Mouse (Mus musculus): ENCODE results near the gene Vmn1r47.
"Not testable (repeated sequence)": the region's sequence is repeated elsewhere in the genome, so short reads cannot be mapped to it uniquely, and the experiment has no call there.

The Vmn1r47 gene

GRCm38 (mm10) chr6:90015847-90016246, at the start of gene Vmn1r47:
Gene Vmn1r47 (plus strand): TSS chr6:90016147.
- DNase-seq (ENCODE audit: low spot score in 2 of 2), result not testable (repeated sequence)

- DNase-seq (ENCODE audit: low spot score in 2 of 2), result no peak
Observed at GRCm38 (mm10) chr6:89966341-89966740, 49.6 kb upstream of the Vmn1r47 start.

DNA sequence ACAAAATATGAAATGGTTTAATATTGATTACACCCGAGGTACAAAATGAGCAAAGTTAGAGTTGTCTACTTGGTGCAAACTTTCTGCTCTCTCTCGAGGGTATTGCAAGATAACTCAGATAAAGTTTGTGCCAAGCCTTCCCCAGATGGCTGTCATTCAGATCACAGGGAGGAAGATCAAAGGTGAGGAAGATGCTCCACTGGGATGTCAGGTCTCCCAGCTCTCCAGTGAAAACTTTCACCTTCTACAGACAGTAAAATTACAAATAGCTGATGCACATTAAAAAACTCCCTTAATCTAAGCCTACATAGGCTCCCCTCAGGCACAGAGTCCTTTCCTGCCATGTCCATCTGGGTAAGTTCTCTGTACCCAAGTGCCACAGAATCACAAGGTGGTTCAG, 46.9 kb upstream of the Vmn1r47 start, which contains the start of gene Vmn1r46:
Vmn1r46 (plus strand) TSS at position 301 of the 400 bp plus-strand sequence.
- no peak for DNase-seq (ENCODE audit: low spot score in 2 of 2)

GRCm38 (mm10) chr6:89985989-89986388, 30.0 kb upstream of the Vmn1r47 start:
- no peak for DNase-seq (ENCODE audit: low spot score in 2 of 2)

GRCm38 (mm10) chr6:90036741-90037140, 20.8 kb downstream of the Vmn1r47 start, which contains the start of gene Vmn1r48:
Gene Vmn1r48 (minus strand): TSS chr6:90036841.
- DNase-seq (ENCODE audit: low spot score in 2 of 2), result not testable (repeated sequence)
